In the genomic region with DNA sequence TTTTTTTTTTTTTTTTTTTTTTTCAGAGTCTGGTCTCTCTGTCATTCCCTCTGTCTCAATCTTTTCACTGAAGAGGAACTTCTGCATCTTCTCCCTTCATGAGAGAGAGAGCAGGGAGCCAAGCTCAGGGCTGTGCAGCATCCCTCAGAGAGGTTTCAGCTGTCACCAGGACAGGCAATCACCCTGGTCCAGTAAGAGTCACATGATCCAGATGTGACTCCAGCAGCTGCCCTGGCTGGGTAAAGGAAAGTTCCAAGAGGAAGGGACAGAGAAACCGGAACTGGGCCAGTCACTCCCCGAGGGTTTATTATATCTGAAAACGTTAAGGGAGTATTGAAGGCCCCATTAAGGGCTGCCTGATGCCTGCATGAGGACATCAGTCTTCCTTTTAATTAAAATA, we compare ENCODE assay signal across 20 mouse cellular contexts. TPM values are rescaled to one million over a fixed set of nuclear protein-coding genes. Genes with fewer than 3 reads are reported as not detected.
DNase-seq lines count a peak whose midpoint lies in the region; TF ChIP-seq lines count a peak whose summit lies in the region.
"Had no signal": no experiment of that assay in that cellular context is flagged by ENCODE, and none has a peak within 500 bp of the region (broad histone marks: within the 10 kb centered on the region; RNA-seq: fewer than 3 reads in every experiment).

No protein-coding gene starts in this region.

- intact Hi-C loops in heart, postnatal 36 days (cut with DNase I) = no loop called here

- no peaks in the 10 kb centered on the region for H3K27me3 ChIP-seq in heart, embryonic 10.5 days (ENCODE audit: insufficient read depth, poor library complexity, severe bottlenecking)
- H3K27me3 ChIP-seq: hindbrain, embryonic 15.5 days; limb, embryonic 13.5 days had no signal

- H3K9me3 ChIP-seq in heart, embryonic 10.5 days = no peaks in the 10 kb centered on the region
- H3K9me3 ChIP-seq: embryonic facial prominence, embryonic 10.5 days; hindbrain, embryonic 15.5 days; limb, embryonic 13.5 days had no signal

- peak; percentile 98 for DNase-seq in heart, adult 11 months
- DNase-seq in heart, embryonic 10.5 days (ENCODE audit: low spot score) = no peak
- peak; percentile 10 for DNase-seq in lung, postnatal 10 days
- no peak for DNase-seq in lung, adult 2 months
- peak; percentile 16 to 28 for DNase-seq in heart, postnatal 36 days
- DNase-seq in cerebellum, postnatal 10 days = no peak
- no peak for DNase-seq in left cerebral cortex, adult 18-20 months (ENCODE audit: low spot score in 2 of 2)
- DNase-seq in natural killer cell, adult 2 months (ENCODE audit: low spot score in 2 of 2) = no peak
- DNase-seq: B cell, adult 2 months; cerebellum, postnatal 36 days; right cerebral cortex, postnatal 4 days had no signal

- H3K4me1 ChIP-seq in heart, embryonic 10.5 days = no peaks in the 10 kb centered on the region
- no peaks in the 10 kb centered on the region for H3K4me1 ChIP-seq in lung, adult 2 months (ENCODE audit: control insufficient read depth, insufficient read depth, low read length)
- H3K4me1 ChIP-seq: hindbrain, embryonic 15.5 days had no signal

- no peak overlapping the region for H3K4me3 ChIP-seq in heart, embryonic 10.5 days
- H3K4me3 ChIP-seq in lung, adult 2 months (replicated peaks; ENCODE audit: extremely low read depth, low read depth, low read length) = no peak overlapping the region
- H3K4me3 ChIP-seq: embryonic facial prominence, embryonic 10.5 days; erythroblast, embryonic 14.5 days; hindbrain, embryonic 15.5 days; limb, embryonic 13.5 days had no signal

- TF ChIP-seq CTCF in lung, adult 2 months (IDR thresholded peaks at IDR 0.05; ENCODE audit: insufficient read depth, low read length) = no peak

- no peaks in the 10 kb centered on the region for H3K36me3 ChIP-seq in heart, embryonic 10.5 days
- H3K36me3 ChIP-seq: embryonic facial prominence, embryonic 10.5 days; hindbrain, embryonic 15.5 days; limb, embryonic 13.5 days had no signal

- 60% methylated on average over 3 of the region's 3 CpGs for WGBS in heart, embryonic 10.5 days
- WGBS in lung, adult 2 months = 37% methylated on average over 3 of the region's 3 CpGs

- TF ChIP-seq POLR2A in lung, adult 2 months (IDR thresholded peaks at IDR 0.05; ENCODE audit: borderline replicate concordance, extremely low read depth, low read depth, low read length) = no peak

- H3K27ac ChIP-seq in heart, embryonic 10.5 days = no peak overlapping the region
- H3K27ac ChIP-seq: embryonic facial prominence, embryonic 10.5 days; hindbrain, embryonic 15.5 days; limb, embryonic 13.5 days had no signal

RNA-seq across cellular contexts. Expression of a gene that starts 25.8 kb away (rescaled TPM):
- polyA plus RNA-seq in heart, embryonic 10.5 days (2016; fragmentation: Nextera tagmentation; extraction: Ambion mirVana) = 3.2 and 3.3 TPM in 2 replicates
- polyA plus RNA-seq in lung, adult 2 months (2012; rRNA removed) = 15.0 and 23.1 TPM in 2 replicates
- 1 to 10 TPM; 5.7 to 6.3 TPM for total RNA-seq in heart, postnatal 36 days (2021)
- 10 to 100 TPM; 56.0 to 56.9 TPM for total RNA-seq in left cerebral cortex, adult 18-20 months (2021)

RNA-seq across cellular contexts. Expression of a gene that starts 49.0 kb away (rescaled TPM):
- not detected in 2 replicates for polyA plus RNA-seq in heart, embryonic 10.5 days (2016; fragmentation: Nextera tagmentation; extraction: Ambion mirVana)
- 0.46 TPM in 1 of 2 replicates, not detected in the other for polyA plus RNA-seq in lung, adult 2 months (2012; rRNA removed)
- total RNA-seq in heart, postnatal 36 days (2021) = under 1 TPM in 1 of 2 experiments, not detected in 1; 0.89 TPM
- total RNA-seq in left cerebral cortex, adult 18-20 months (2021) = not detected
- total RNA-seq: granulocyte monocyte progenitor cell, adult 5-6 weeks; megakaryocyte, adult 5-6 weeks had no signal
- polyA plus RNA-seq: embryonic facial prominence, embryonic 10.5 days; erythroblast, embryonic 14.5 days; forebrain, embryonic 16.5 days; hindbrain, embryonic 15.5 days; limb, embryonic 13.5 days; midbrain, embryonic 16.5 days; neural tube, embryonic 11.5 days had no signal

Comparison
In these comparisons a context has a peak if more than half of its experiments do, and no peak if none do; other contexts are left out.
1. DNase-seq: peak in heart, adult 11 months (single experiment), lung, postnatal 10 days (single experiment) and heart, postnatal 36 days (2 of 2); none in heart, embryonic 10.5 days (single experiment), lung, adult 2 months (single experiment), cerebellum, postnatal 10 days (0 of 2), left cerebral cortex, adult 18-20 months (0 of 2) and natural killer cell, adult 2 months (0 of 2).
2. RNA of a gene that starts 25.8 kb away (total RNA-seq): 56.0 to 56.9 TPM in left cerebral cortex, adult 18-20 months; 5.7 to 6.3 TPM in heart, postnatal 36 days; every median in the first group is over 4 times any median in the second.